Mouse (Mus musculus): ENCODE measurements at regions not wholly inside any gene's neighbourhood (a gene's known extent, or its start where the extent isn't known, plus 50 kb on each side); places are given as distances from the start of the nearest gene placed in this dataset.

- no peak for TF ChIP-seq POLR2A (IDR thresholded peaks at IDR 0.05; ENCODE audit: borderline replicate concordance, insufficient read depth, low read length)
- no peak for TF ChIP-seq CTCF (IDR thresholded peaks at IDR 0.05; ENCODE audit: borderline replicate concordance, insufficient read depth, low read depth, low read length)
Measured at GRCm38 (mm10) chr14:102712600-102712999, 269.8 kb downstream of the Kctd12 start.

All from cerebellum, adult 2 months (tissue).